Mouse (Mus musculus): ENCODE measurements at regions not wholly inside any gene's neighbourhood (a gene's known extent, or its start where the extent isn't known, plus 50 kb on each side); places are given as distances from the start of the nearest gene placed in this dataset.

- ATAC-seq (replicated peaks; ENCODE audit: low FRiP score, low TSS enrichment, poor library complexity, severe bottlenecking), result no peak
Measured at GRCm38 (mm10) chr1:137017642-137018041, 57.4 kb upstream of the Nr5a2 start.

- peak; percentile 57; the same call in 1 of the 2 replicates for ATAC-seq (replicated peaks; ENCODE audit: low FRiP score, low TSS enrichment, poor library complexity, severe bottlenecking)
Measured at GRCm38 (mm10) chr1:137010240-137010926, 50.1 kb upstream of the Nr5a2 start.

All from megakaryocyte-erythroid progenitor cell, adult 5-6 weeks (primary cell).